Mouse (Mus musculus): ENCODE results near the gene Col1a2.

- TF ChIP-seq TCF12 (IDR thresholded peaks at IDR 0.05; ENCODE audit: low read depth, low read length), result no peak
- TF ChIP-seq EP300 (IDR thresholded peaks at IDR 0.05; ENCODE audit: low read depth in 1 of 2, low read length in 2 of 2), result no peak
- no peak for TF ChIP-seq ZNF384 (IDR thresholded peaks at IDR 0.05; ENCODE audit: low read depth, low read length)
- no peak for TF ChIP-seq MEF2A (IDR thresholded peaks at IDR 0.05; ENCODE audit: extremely low read depth, insufficient replicate concordance, low read depth, low read length, poor library complexity, severe bottlenecking)
- TF ChIP-seq TBP (IDR thresholded peaks at IDR 0.05; ENCODE audit: low read depth, low read length), result no peak
- TF ChIP-seq POLR2A (IDR thresholded peaks at IDR 0.05; ENCODE audit: control insufficient read depth in 1 of 2, insufficient read depth in 1 of 2, low read depth in 1 of 2, low read length in 2 of 2, poor library complexity in 1 of 2), result no peak
- TF ChIP-seq CTCF (IDR thresholded peaks at IDR 0.05 in 2 of 3, conservative IDR thresholded peaks at IDR 0.05 in 1 of 3; ENCODE audit: control insufficient read depth in 1 of 3, insufficient read depth in 1 of 3, low read depth in 2 of 3, low read length in 3 of 3, poor library complexity in 1 of 3, severe bottlenecking in 1 of 3), result peak; percentile 71 to 85 (median 79)
- no peak for TF ChIP-seq RCOR1 (IDR thresholded peaks at IDR 0.05; ENCODE audit: low read depth, low read length)
- TF ChIP-seq ETS1 (IDR thresholded peaks at IDR 0.05; ENCODE audit: low read depth, low read length), result no peak
These were observed 39.9 kb downstream of the Col1a2 start for GRCm38 (mm10) chr6:4544554-4544953.

Measured in MEL (cell line).